Mouse (Mus musculus) CH12.LX (cell line): ENCODE results near the gene Olfr209. TPM values are rescaled to one million over a fixed set of nuclear protein-coding genes. Genes with fewer than 3 reads are reported as not detected.
"Not testable (repeated sequence)": the region's sequence is repeated elsewhere in the genome, so short reads cannot be mapped to it uniquely, and the experiment has no call there.

Source experiments
- DNase-seq: peaks from one replicate; pipeline ENCODE4 v3.0.0-alpha.2; 2013; ENCODE audit errors: extremely low read depth
- H3K27ac ChIP-seq: 2 replicates; pipeline ENCODE4 v1.5.1; 2012; ENCODE audit warnings: low read depth, mild to moderate bottlenecking, control low read depth, moderate library complexity; ENCODE audit not compliant: insufficient read depth
- H3K27me3 ChIP-seq: replicated peaks from 2 replicates; pipeline ENCODE3; 2012; ENCODE audit warnings: inconsistent platforms
- H3K36me3 ChIP-seq, 2 experiments: replicated peaks in 1 of 2; 2 replicates each; pipeline versions ENCODE3 to v1.6.1; 2012; ENCODE audit warnings: inconsistent platforms in 1 of 2, low read length in 1 of 2, mild to moderate bottlenecking in 1 of 2, mixed read lengths in 1 of 2, moderate library complexity in 1 of 2; ENCODE audit not compliant: control insufficient read depth in 1 of 2, insufficient read depth in 1 of 2
- H3K4me1 ChIP-seq, 2 experiments: 2 replicates each; pipeline ENCODE4 v1.6.1; 2012; ENCODE audit warnings: inconsistent platforms in 1 of 2, moderate library complexity in 1 of 2; ENCODE audit not compliant: insufficient read depth in 2 of 2, control insufficient read depth in 1 of 2
- H3K4me2 ChIP-seq: 2 replicates; pipeline ENCODE4 v1.6.1; 2012; ENCODE audit warnings: low read depth, mild to moderate bottlenecking, control low read depth; ENCODE audit not compliant: poor library complexity, insufficient read depth, severe bottlenecking
- H3K4me3 ChIP-seq, 3 experiments: fragments of 150-350 bp in 1 of 3; sonication (generic) in 1 of 3; replicated peaks in 1 of 3; 2 replicates each; pipeline versions ENCODE3 to v1.5.1; 2011 to 2012; ENCODE audit warnings: low read depth in 2 of 3, low read length in 2 of 3, mild to moderate bottlenecking in 2 of 3, moderate library complexity in 2 of 3, control low read depth in 1 of 3, improper control_type of control experiment in 1 of 3, inconsistent platforms in 1 of 3, mixed read lengths in 1 of 3; ENCODE audit not compliant: poor library complexity in 1 of 3
- H3K79me2 ChIP-seq: replicated peaks from 2 replicates; pipeline ENCODE4 v1.6.1; 2012; ENCODE audit warnings: mild to moderate bottlenecking, moderate library complexity; ENCODE audit not compliant: control insufficient read depth, poor library complexity, insufficient read depth, severe bottlenecking; ENCODE audit errors: extremely low read depth
- H3K9ac ChIP-seq: 2 replicates; pipeline ENCODE4 v1.6.1; 2012; ENCODE audit warnings: low read depth, mild to moderate bottlenecking, control low read depth, moderate library complexity; ENCODE audit not compliant: insufficient read depth
- H3K9me3 ChIP-seq: replicated peaks from 2 replicates; pipeline ENCODE3; 2012; ENCODE audit warnings: low read length, inconsistent platforms, mixed read lengths
- BHLHE40 ChIP-seq: IDR thresholded peaks from 2 replicates; pipeline ENCODE4 v1.6.1; 2011; ENCODE audit warnings: mild to moderate bottlenecking, low read depth, low read length, improper control_type of control experiment
- CHD2 ChIP-seq: IDR thresholded peaks from 2 replicates; pipeline ENCODE4 v1.6.1; 2011; ENCODE audit warnings: low read length, improper control_type of control experiment
- CTCF ChIP-seq, 2 experiments: IDR thresholded peaks in 1 of 2; conservative IDR thresholded peaks in 1 of 2; 2 replicates each; pipeline ENCODE4 v1.5.1; 2011 to 2012; ENCODE audit warnings: low read depth in 2 of 2, low read length in 2 of 2, improper control_type of control experiment in 1 of 2, inconsistent platforms in 1 of 2, mild to moderate bottlenecking in 1 of 2, moderate library complexity in 1 of 2
- E2F4 ChIP-seq: IDR thresholded peaks from 2 replicates; pipeline ENCODE4 v1.6.1; 2011; ENCODE audit warnings: low read depth, low read length, improper control_type of control experiment; ENCODE audit not compliant: insufficient replicate concordance
- ELF1 ChIP-seq: IDR thresholded peaks from 2 replicates; pipeline ENCODE4 v1.6.1; 2014; ENCODE audit warnings: low read depth, mild to moderate bottlenecking, inconsistent platforms, low read length, improper control_type of control experiment
- EP300 ChIP-seq: IDR thresholded peaks from 2 replicates; pipeline ENCODE4 v1.6.1; 2011; ENCODE audit warnings: low read length, improper control_type of control experiment
- GABPA ChIP-seq: IDR thresholded peaks from 2 replicates; pipeline ENCODE4 v1.6.1; 2012; ENCODE audit warnings: low read depth, low read length, improper control_type of control experiment, inconsistent platforms; ENCODE audit not compliant: insufficient replicate concordance
- HCFC1 ChIP-seq: IDR thresholded peaks from 2 replicates; pipeline ENCODE4 v1.6.1; 2012; ENCODE audit warnings: low read depth, mild to moderate bottlenecking, inconsistent platforms, low read length, improper control_type of control experiment
- IRF4 ChIP-seq: IDR thresholded peaks from 2 replicates; pipeline ENCODE4 v1.6.1; 2014; ENCODE audit warnings: low read depth, mild to moderate bottlenecking, inconsistent platforms, low read length, improper control_type of control experiment
- JUN ChIP-seq: IDR thresholded peaks from 2 replicates; pipeline ENCODE4 v1.6.1; 2011; ENCODE audit warnings: low read depth, mild to moderate bottlenecking, low read length, improper control_type of control experiment, moderate library complexity; ENCODE audit not compliant: insufficient read depth
- JUND ChIP-seq: conservative IDR thresholded peaks from 2 replicates; pipeline ENCODE4 v1.6.1; 2011; ENCODE audit warnings: low read depth, low read length, improper control_type of control experiment
- KAT2A ChIP-seq: IDR thresholded peaks from 2 replicates; pipeline ENCODE4 v1.6.1; 2012; ENCODE audit warnings: low read length, improper control_type of control experiment, inconsistent platforms; ENCODE audit not compliant: insufficient replicate concordance
- MAX ChIP-seq: IDR thresholded peaks from 2 replicates; pipeline ENCODE4 v1.6.1; 2011; ENCODE audit warnings: low read length, improper control_type of control experiment
- MEF2A ChIP-seq: IDR thresholded peaks from 2 replicates; pipeline ENCODE4 v1.6.1; 2014; ENCODE audit warnings: low read depth, mild to moderate bottlenecking, inconsistent platforms, low read length, improper control_type of control experiment, borderline replicate concordance
- MXI1 ChIP-seq: IDR thresholded peaks from 2 replicates; pipeline ENCODE4 v1.6.1; 2011; ENCODE audit warnings: mild to moderate bottlenecking, low read depth, low read length, improper control_type of control experiment
- MYC ChIP-seq: IDR thresholded peaks from 2 replicates; pipeline ENCODE4 v1.6.1; 2011; ENCODE audit warnings: low read depth, mild to moderate bottlenecking, improper control_type of control experiment, low read length
- NRF1 ChIP-seq: IDR thresholded peaks from 2 replicates; pipeline ENCODE4 v1.6.1; 2014; ENCODE audit warnings: low read depth, mild to moderate bottlenecking, inconsistent platforms, low read length, improper control_type of control experiment, moderate library complexity
- POLR2AphosphoS2 ChIP-seq: IDR thresholded peaks from 2 replicates; pipeline ENCODE4 v1.6.1; 2011; ENCODE audit warnings: low read depth, low read length, improper control_type of control experiment
- RCOR1 ChIP-seq: conservative IDR thresholded peaks from 2 replicates; pipeline ENCODE4 v1.6.1; 2012; ENCODE audit warnings: low read depth, mild to moderate bottlenecking, inconsistent platforms, low read length, improper control_type of control experiment
- SIN3A ChIP-seq: IDR thresholded peaks from 2 replicates; pipeline ENCODE4 v1.6.1; 2012; ENCODE audit warnings: low read length, improper control_type of control experiment, inconsistent platforms
- TBP ChIP-seq: conservative IDR thresholded peaks from 2 replicates; pipeline ENCODE4 v1.6.1; 2011; ENCODE audit warnings: low read depth, low read length, improper control_type of control experiment
- TCF12 ChIP-seq: IDR thresholded peaks from 2 replicates; pipeline ENCODE4 v1.6.1; 2014; ENCODE audit warnings: low read depth, mild to moderate bottlenecking, inconsistent platforms, low read length, improper control_type of control experiment
- ZKSCAN1 ChIP-seq: IDR thresholded peaks from 2 replicates; pipeline ENCODE4 v1.6.1; 2012; ENCODE audit warnings: low read depth, inconsistent platforms, low read length, improper control_type of control experiment, borderline replicate concordance
- ZMIZ1 ChIP-seq: IDR thresholded peaks from 2 replicates; pipeline ENCODE4 v1.6.1; 2012; ENCODE audit warnings: low read depth, mild to moderate bottlenecking, inconsistent platforms, low read length, improper control_type of control experiment
- ZNF384 ChIP-seq: IDR thresholded peaks from 2 replicates; pipeline ENCODE4 v1.6.1; 2012; ENCODE audit warnings: low read depth, low read length, improper control_type of control experiment, inconsistent platforms
- dilution Hi-C: fragments of 300-500 bp; cut with MboI; formaldehyde crosslinking; loops from 2 replicates; pipeline ENCODE4 v1.14.3; 2020; ENCODE audit warnings: low sequenced_read_pairs; ENCODE audit not compliant: extremely low pct_unique_long_range_greater_than_20kb, extremely low pct_ligation_motif_present
- in situ Hi-C: fragments of 300-500 bp; cut with MboI; formaldehyde crosslinking; loops from 3 replicates; pipeline ENCODE4 v1.14.3; 2019; ENCODE audit warnings: low sequenced_read_pairs, low pct_ligation_motif_present, low pct_unique_long_range_greater_than_20kb, mixed read lengths
- polyA plus RNA-seq: library from polyadenylated mRNA; unstranded; fragments of >175 nt; gene quantifications from 2 replicates; pipeline ENCODE4 v1.2.1, GENCODE M21; 2012; ENCODE audit warnings: low read depth; ENCODE audit not compliant: insufficient read length
- total RNA-seq, 2 experiments: library from RNA; depleted of rRNA; stranded (reverse); fragments of 300-350 nt in 1 of 2; fragments of >200 nt in 1 of 2; gene quantifications; 2 replicates each; pipeline ENCODE4 v1.2.3; 2012 to 2014

Olfr209 gene
- total and polyA plus RNA-seq, 3 experiments, result not detected

- H3K4me2 ChIP-seq, result no peak within 1 kb of the TSS
- no peaks in the 10 kb centered on the region for H3K27me3 ChIP-seq
- no peaks in the 10 kb centered on the region for H3K36me3 ChIP-seq
- dilution Hi-C loops (no loop called here), in situ Hi-C loops (no loop called here)
- DNase-seq, result no peak
- H3K4me1 ChIP-seq, result no peaks in the 10 kb centered on the region
- no peaks in the 10 kb centered on the region for H3K9me3 ChIP-seq
- no peak within 1 kb of the TSS for H3K4me3 ChIP-seq
- no peaks in the 10 kb centered on the region for H3K79me2 ChIP-seq
- no peak for TF ChIP-seq JUND
- no peak for TF ChIP-seq MAX
- TF ChIP-seq BHLHE40, result no peak
- TF ChIP-seq JUN, result no peak
- no peak for TF ChIP-seq KAT2A
- TF ChIP-seq MEF2A, result no peak
- TF ChIP-seq ZKSCAN1, result no peak
- TF ChIP-seq MYC, result no peak
- TF ChIP-seq ELF1, result no peak
- TF ChIP-seq GABPA, result no peak
- no peak for TF ChIP-seq NRF1
- no peak for TF ChIP-seq CHD2
- H3K9ac ChIP-seq, result no peak within 1 kb of the TSS
- no peak within 1 kb of the TSS for H3K27ac ChIP-seq
Observed at GRCm38 (mm10) chr16:59331038-59331437, 32.8 kb downstream of the Olfr209 start, which contains the start of gene Olfr205. TSS of gene Olfr205 (minus strand) at chr16:59331138.

DNA sequence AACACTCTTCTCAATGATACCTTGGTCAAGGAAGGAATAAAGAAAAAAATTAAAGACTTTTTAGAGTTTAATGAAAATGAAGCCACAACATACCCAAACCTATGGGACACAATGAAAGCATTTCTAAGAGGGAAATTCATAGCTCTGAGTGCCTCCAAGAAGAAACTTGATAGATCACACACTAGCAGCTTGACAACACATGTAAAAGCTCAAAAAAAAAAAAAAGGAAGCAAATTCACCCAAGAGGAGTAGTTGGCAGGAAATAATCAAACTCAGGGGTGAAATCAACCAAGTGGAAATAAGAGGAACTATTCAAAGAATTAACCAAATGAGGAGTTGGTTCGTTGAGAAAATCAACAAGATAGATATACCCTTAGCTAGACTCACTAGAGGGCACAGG lies 40.5 kb downstream of the Olfr209 start:
- H3K4me1 ChIP-seq, H3K4me3 ChIP-seq, in situ Hi-C loops, H3K27ac ChIP-seq, dilution Hi-C loops, H3K79me2 ChIP-seq, H3K36me3 ChIP-seq, H3K4me2 ChIP-seq, H3K27me3 ChIP-seq, H3K9ac ChIP-seq, H3K9me3 ChIP-seq: not testable (repeated sequence)
- peak; percentile 2 for DNase-seq
- TF ChIP-seq ZNF384, result peak; percentile 37; the same call in 1 of the 2 replicates

DNA sequence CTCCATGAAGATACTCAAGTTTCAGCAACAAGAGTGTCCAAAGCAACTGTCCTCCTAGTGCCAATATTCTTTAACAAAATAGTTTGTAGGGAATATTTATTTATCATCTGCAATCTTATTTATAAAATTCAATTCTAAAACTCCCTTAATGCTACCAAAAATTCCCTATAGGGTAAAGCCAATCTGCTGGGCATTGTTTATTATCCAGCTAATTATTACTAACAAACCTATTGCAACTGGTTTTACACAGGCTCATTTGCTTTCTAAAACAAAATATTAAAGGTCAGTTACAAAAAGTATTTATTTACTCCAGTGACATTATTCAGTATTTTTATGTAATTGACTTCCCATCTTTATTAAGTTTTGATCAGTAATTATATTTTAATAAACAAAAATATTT lies 45.6 kb downstream of the Olfr209 start, which contains the start of gene Olfr204:
TSS of gene Olfr204 (minus strand) at position 101 of the 400 bp plus-strand sequence.
- TF ChIP-seq MAX (no peak), ELF1 (no peak), TCF12 (no peak), JUN (no peak), HCFC1 (no peak), EP300 (no peak), KAT2A (no peak), POLR2AphosphoS2 (no peak), TBP (no peak), MYC (no peak), SIN3A (no peak), NRF1 (no peak), IRF4 (no peak), MXI1 (no peak), CTCF (conservative IDR thresholded peaks at IDR 0.05 in 1 of 2, IDR thresholded peaks at IDR 0.05 in 1 of 2; ENCODE audit: low read depth in 2 of 2, low read length in 2 of 2) (no peak), E2F4 (no peak), RCOR1 (no peak), ZMIZ1 (no peak)
- TF ChIP-seq, all 38 proteins: peak for 0
- Histone ChIP-seq H3K27ac (no peak within 1 kb of the TSS), H3K9ac (no peak within 1 kb of the TSS)

More for the DNA sequence above, 45.6 kb downstream of the Olfr209 start, which contains the start of gene Olfr204:
- in situ Hi-C loops, result no loop called here
- Histone ChIP-seq H3K4me1 (no peaks in the 10 kb centered on the region), H3K9me3 (no peaks in the 10 kb centered on the region), H3K27me3 (no peaks in the 10 kb centered on the region), H3K4me2 (no peak within 1 kb of the TSS), H3K4me3 (no peak within 1 kb of the TSS), H3K36me3 (no peaks in the 10 kb centered on the region), H3K79me2 (no peaks in the 10 kb centered on the region)
- dilution Hi-C loops, result no loop called here
- DNase-seq, result no peak
